Mouse (Mus musculus): Measurements from ENCODE around the gene Atp8a2.

- TF ChIP-seq CTCF (conservative IDR thresholded peaks at IDR 0.05; ENCODE audit: insufficient read depth, insufficient read length, low read depth, low read length) (no peak), POLR2A (IDR thresholded peaks at IDR 0.05; ENCODE audit: low read depth, low read length) (no peak)
These were observed 604.4 kb downstream of the Atp8a2 start for GRCm38 (mm10) chr14:59592593-59592992.

All from kidney, adult 2 months (tissue).